Mouse (Mus musculus): ENCODE data around the gene Gm6583.

The Gm6583 gene

GRCm38 (mm10) chr5:112355910-112356309 lies at the start of gene Gm6583:
Gm6583 (minus strand) TSS chr5:112356033.
- DNase-seq = no peak

GRCm38 (mm10) chr5:112402437-112402836 lies 46.6 kb upstream of the Gm6583 start:
- no peak for DNase-seq

DNA sequence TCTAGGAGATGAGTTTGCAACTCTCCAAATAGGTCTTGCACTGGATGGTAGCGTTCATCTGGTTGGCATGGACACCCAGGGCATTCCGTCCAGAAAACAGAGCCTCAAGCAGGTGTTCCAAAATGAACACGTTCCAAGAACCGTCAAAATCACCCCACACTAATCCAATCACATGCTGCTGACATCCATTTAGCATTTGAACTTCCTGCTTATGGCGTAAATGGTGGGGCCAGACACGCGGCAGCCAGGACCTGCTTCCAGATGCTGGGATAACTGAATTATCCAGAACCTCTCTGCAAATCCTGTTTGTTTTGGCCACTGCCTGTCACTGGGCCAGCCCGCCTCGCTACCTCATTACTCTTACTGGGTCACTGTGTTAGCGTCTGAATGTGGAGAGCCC lies 43.5 kb upstream of the Gm6583 start:
- DNase-seq = no peak

DNA sequence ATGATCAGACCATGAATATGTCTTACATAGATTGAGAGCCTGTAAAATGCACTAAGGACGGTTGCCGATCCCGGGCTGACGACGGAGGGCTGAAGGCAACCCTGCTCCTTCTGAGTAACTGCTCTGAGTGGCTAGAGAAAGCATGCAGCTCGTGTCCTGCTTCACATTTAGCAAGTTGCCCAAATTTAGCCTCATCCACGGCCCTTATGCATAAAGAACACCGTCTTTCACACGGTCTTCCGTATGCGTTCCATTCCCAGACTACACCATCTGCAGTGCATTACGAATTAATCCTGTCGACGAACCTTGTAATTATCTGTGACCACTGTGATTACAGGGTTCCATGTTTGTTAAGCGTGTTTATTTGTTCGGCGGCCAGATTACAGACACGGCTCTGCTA lies 40.2 kb upstream of the Gm6583 start:
- no peak for DNase-seq

- DNase-seq = no peak
Measured at GRCm38 (mm10) chr5:112394779-112395443, 39.1 kb upstream of the Gm6583 start, which contains the start of gene Asphd2. Asphd2 (minus strand) TSS chr5:112394866.

- no peak for DNase-seq
Measured at GRCm38 (mm10) chr5:112394415-112394763, 38.6 kb upstream of the Gm6583 start.

GRCm38 (mm10) chr5:112393741-112394414 lies 38.0 kb upstream of the Gm6583 start:
- DNase-seq = no peak

DNA sequence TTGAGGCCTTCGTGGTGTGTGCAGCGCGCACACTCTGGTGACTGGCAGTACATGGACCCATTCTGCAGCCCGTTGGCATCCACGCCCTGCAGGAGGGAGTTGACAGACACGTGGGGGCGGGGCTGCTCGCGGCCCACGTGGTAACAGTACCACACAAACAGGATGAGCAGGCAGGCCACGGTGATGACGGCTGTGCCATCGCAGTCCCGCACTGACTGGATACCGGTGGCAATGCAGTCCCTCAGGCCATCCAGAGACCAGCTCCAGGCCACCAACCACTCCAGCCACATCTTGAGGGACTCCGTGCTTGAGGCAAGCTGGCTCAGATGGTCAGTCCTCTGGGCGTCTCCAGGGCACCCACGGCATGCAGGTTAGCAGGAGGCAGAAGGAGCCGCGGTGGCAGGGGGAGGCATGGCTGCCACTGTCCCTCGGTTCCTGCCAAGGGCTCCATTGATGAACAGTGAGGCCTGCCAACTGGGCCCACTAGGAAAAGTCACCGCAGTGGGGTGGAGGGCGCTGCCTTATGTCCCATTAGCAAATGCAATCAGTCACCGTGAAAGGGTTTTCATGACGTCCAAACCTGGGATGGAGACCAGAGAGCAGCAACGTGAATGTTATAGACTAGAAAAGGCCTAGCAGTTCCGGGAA lies 36.0 kb upstream of the Gm6583 start:
- DNase-seq = no peak

DNA sequence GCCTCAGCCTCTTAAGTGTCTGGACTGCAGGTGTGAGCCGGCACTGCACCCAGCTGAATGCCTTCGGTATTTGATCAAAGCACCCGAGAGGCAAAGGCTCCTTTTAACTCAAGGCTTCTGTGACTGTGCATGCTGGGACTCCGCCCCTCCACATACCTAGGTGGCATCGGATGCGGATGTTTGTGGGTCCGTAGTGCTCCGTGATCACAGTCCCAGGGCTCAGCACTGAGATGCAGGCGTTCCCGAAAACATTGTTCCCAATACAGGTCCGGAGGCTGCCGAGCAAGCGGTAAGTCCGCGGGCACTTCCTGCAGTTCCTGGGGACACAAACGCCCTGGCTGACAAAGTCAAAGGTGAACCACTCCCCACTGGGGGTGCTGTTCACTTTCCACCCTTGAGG lies 35.2 kb upstream of the Gm6583 start:
- DNase-seq = no peak

DNA sequence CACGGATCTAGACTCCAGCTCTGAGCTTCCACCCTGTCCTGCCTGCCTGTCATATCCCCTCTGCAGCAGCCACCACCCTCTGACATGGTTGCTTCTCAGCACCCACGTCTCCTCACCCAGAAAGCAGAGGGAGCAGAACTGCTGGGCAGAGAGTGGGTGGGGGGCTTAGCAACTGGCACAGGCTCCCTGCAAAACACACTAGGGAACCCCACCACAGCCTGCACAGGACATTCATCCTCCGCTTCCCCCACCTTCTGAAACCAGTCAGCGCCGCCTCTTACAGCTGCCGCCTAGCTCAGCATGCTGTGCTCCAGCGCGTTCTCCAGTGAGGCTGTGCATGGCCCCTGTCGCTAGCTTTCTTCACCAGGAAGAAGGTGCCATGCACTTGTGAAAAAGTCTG lies 33.5 kb upstream of the Gm6583 start:
- DNase-seq = no peak

- no peak for DNase-seq
Measured at GRCm38 (mm10) chr5:112385973-112386372, 30.1 kb upstream of the Gm6583 start.

DNA sequence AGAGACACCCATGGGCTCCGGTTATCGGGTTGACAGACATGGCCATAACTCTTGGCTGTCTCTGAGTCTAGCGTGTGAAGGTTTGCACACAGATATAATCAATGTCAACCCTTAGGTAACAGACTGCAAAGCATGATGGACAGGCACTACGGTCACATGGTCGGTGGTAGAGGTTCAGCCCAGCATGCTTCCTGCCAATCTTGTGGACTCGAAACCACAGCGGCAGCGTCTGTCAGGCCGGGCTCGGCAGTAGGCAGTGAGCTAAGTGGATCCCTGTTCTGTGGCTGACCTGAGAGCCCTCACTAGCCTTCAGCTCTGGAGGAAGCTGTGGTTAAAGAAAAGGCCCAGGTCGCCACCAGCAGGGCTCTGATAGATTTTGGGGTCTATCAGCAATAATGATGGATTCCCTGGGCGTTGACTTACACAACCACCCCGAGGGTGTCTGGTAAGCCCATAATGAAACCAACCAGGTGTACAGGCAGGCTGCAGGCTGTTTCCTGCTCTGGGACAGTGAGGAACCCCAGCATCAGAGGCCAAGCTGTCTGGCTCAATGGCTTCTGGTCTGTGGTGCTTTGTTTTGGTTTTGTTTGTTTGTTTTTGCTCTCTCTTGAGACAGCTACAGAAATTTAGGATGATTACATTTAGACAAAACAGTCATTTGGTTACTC lies 29.1 kb upstream of the Gm6583 start:
- no peak for DNase-seq

DNA sequence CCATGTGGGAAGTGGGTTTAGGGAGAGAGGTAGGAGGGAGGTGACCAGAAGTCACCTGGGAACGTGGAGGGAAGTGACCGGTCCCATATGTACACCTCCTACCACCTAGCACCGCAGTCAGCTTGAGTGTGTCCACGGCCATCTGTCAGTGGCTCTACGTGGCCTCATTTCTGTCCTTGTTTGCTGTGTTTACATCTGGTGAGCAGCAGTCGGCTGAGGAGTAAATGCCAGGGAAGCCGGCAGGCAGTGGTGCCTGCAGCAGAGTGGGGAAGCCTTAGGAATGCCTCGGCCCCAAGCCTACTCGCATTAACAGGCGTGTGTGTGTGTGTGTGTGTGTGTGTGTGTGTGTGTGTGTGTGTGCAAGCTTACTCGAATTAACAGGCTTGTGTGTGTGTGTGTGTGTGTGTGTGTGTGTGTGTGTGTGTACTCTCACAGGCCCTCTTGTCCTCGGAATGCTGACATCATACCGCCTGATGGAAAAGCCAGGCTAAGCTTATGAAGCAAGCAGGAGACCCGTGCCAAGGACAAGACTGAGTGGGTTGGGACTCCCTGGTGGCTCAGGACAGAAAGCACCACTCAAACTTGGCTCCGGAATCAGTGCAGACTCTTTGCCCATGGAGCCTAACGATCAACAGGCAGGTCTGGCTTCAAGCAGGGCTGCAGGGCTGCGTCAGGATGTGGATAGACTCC lies 27.0 kb upstream of the Gm6583 start:
- peak; percentile 27 to 47 for DNase-seq

DNA sequence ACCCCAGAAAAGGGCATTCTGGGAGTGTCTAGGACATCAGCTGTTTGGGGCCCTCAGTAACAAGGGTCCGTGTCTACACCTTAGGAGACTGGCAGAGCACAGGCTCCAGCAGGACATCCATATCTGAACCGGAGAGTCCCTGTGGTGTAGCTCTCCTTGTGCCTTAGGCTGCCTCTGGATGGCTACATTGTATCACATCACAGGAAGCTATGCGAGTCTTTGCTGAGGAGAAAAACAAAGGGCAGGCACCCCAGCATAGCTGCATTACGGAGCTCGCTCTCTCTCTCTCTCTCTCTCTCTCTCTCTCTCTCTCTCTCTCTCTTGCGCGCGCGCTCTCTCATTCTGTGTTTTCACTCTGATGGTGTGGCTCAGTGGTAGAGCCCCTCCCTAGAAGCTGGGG lies 26.2 kb upstream of the Gm6583 start:
- DNase-seq = no peak

GRCm38 (mm10) chr5:112381154-112381553 lies 25.3 kb upstream of the Gm6583 start:
- DNase-seq = no peak

DNA sequence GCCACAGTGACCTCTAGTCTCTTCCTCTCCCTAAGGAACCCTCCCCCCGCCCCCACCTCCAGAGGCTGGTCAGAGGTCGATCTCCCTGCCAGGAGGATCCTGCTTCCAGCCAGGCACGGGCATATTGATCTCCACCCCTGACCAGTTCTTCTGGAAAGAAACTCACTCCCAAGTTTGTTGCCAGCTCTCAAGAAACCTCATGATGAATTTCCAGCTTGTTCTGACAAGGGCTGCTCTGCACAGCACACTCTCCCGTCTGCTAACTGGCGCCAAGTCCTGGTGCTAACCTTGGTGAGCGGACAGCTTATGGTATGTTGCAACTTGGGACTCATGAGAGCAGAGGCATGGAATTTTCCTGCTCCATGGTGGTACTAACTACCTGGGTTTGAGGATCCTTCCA lies 22.9 kb upstream of the Gm6583 start:
- DNase-seq = no peak

DNA sequence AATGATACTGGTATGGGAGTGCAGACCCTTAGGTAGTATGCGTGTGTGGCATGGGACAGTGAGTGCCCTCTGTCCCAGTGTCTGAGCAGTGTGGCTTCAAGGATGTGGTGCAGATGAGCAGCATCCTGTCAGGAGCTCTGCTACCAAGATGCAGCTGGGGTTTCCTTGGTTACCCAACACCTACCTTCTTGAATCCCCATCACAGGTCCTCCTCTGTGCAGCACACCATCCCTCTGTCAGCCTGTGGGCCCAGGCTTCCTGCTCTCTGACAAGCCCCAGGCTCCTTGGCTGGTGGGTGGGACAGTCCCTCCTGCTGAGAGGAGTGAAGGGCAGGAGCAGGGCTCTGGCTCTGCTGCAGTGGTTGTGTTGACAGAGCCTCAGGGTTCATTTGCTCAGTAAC lies 21.5 kb upstream of the Gm6583 start:
- DNase-seq = no peak

DNA sequence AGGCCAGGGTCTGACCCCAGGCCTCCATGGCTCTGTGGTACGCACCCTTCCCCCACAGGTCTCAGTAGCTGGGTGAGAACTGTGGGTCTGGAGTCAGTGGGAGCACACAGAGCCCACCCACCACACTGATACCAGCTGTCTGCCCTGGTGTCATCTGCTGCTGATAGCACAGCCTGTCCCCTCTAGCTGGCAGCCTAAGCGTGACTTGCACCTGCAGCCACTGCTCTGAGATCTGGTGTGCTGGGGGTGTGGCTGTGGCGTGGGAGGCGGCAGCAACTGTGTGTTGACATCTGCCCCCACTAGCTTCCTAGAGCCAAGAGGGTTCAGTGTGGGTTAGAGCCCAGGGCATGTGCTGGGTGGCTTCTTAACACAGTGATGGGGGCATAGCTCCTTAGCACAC lies 20.3 kb upstream of the Gm6583 start:
- no peak for DNase-seq

GRCm38 (mm10) chr5:112371933-112372332 lies 16.1 kb upstream of the Gm6583 start:
- DNase-seq = no peak

DNA sequence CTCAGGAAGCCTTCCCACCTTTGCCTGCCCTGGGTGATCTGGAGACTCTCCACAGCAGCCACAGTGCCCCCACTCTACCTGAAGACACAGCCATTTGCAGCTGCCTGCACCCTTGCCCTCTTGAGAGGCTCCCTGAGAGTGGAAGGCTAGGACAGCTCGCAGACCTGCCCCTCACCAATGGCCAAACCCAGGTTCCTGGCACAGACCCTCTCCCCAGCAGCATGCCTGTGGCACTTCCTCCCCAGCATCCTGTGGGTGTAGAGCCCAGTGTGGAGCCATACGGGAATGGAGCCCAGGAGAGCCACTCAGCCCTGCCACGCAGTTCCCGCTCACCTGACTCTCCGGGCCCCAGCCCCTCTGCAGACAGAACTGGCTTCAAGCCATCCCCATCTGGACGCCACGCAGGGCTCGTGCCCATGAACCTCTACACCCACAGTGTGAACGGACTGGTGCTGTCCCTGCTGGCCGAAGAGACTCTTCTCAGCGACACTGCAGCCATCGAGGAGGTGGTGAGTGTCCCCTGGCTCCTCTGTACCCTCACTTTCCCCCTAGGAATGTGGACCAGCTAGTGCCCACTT lies 14.5 kb upstream of the Gm6583 start:
- no peak for DNase-seq

DNA sequence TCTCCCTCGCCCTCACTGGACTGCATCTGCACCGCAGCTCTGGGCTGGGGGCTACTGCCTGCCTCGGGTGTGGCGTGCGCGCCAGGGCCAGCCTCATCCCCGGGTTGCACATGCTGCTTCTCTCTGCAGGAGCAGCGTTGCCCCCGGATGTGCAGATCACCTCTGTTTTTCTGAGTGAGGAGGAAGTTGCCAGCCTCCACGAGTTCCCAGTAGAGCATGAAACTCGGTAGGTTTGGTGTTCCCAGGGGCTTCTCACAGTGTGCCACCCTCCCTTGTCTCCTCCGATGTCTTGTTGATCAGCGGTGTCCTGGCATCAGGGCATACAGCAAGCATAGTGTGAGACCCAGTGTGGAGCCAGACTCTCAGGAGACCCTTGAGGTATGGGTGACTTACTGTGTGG lies 13.5 kb upstream of the Gm6583 start:
- DNase-seq = no peak

- DNase-seq = no peak
Measured at GRCm38 (mm10) chr5:112368666-112369065, 12.8 kb upstream of the Gm6583 start.

DNA sequence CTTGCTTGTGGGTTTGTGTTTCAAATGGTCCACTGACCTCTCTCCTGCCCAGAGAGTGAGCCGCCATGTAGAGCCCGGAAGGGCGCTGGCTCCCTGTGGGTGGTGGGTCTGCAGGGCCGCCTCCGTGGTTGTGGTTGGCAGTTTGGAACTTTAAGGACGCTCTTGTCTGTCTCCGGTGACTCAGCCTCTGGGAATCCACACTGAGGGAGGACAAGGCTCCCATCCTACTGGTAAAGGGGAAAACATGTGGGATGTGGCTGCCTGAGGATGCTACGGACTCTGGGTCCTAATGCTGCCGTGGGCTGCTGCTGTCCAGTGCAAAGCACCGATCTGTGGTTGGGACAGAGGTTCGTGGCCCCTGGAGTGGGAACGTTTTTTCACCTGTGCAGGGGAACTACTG lies 12.1 kb upstream of the Gm6583 start:
- DNase-seq = no peak

All from lung, adult 18-20 months (tissue).